Mouse (Mus musculus): ENCODE measurements around the gene Crygs.
"Not testable (repeated sequence)": the region's sequence is repeated elsewhere in the genome, so short reads cannot be mapped to it uniquely, and the experiment has no call there.

The Crygs gene

DNA sequence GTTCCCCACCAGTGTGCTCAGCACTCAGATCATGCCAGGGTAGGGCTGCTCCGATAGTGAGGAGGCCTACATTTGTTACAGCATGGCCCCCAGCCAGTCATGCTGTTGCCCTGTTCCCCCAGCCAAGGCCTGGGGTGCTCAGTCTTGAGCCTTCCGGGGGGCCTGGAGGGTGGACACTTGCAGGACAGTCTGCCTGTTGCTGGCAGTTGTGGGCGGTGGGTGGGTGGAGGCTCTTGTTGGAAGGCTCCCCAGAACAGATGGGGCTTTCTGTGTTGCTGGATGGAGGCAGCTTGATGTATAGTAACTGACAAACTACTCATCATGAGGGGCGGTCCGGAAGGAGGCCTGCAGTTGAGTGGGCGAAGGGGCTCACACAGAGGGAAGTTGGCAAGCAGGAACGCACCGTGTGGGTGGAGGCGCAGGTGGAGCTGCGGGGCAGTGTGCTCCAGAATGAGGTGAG lies 21.4 kb downstream of the Crygs start:
- no peak for DNase-seq (ENCODE audit: low spot score)

DNA sequence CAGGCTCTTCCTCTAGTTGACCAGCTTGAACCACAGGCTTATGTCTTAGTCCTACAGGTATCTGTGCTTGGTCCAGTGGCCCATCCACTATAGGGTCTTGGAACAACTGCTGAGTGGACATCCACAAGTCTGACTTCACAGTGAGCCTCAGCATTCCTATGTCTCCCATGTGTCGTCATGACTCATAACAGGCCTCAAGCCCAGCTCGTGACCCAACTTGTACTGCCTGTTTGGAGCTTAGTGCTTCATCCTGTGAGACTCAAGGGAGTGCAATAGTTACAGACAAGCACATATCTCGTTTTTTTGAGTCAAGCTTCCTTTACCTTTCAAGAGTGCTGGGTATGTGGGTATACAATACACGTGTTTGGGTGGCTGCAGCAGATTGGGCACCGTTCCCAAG lies 28.7 kb downstream of the Crygs start:
- no peak for DNase-seq (ENCODE audit: low spot score)

DNA sequence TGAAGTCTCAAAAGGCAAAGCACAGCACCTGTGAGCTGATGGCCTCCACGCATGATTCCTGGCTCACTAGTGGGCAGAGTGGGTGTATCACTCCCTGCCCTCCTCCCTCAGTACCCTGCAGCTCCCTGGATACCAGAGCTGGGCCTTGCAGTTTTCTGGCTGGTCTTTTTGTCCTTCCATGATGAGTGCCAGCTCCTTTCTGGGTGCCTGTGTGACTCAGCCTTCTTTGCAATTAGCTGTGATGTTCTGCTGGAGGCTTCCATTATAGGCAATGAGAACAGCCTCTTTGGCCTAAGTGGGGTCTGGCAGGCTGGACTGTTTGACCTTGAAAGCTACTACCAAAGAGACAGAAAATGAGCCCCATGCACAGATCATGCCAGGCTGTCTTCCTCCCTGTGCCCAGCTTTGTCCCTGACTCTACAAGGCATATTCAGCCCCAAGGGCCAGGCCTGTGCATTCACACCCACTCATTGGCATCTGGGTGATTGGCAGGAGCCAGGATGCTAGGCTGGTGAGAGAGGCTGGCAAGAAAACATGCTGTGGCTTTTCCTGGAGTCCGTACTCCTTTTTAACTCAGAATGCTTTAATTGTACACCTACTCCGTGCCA lies 32.0 kb downstream of the Crygs start:
- DNase-seq (ENCODE audit: low spot score): no peak

DNA sequence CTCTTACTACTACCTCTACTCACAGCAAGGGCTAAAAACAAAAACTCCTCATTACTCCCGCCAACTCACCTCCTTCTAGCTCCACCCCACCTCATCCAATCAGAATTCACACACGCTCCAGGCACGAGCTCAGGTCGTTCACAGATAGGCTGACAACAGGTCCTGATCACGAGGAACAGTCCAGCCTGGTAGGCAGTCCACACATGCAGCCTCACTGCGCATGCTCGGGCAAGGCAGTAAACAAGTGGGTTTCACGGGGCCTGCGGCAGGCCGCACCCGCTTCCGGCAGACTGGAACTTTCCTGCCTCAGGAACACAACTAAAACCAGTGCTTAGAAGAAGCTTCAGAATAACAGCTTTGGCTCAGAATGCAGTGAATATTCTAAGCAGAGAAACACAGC lies 33.1 kb downstream of the Crygs start:
- not testable (repeated sequence) for DNase-seq (ENCODE audit: low spot score)

DNA sequence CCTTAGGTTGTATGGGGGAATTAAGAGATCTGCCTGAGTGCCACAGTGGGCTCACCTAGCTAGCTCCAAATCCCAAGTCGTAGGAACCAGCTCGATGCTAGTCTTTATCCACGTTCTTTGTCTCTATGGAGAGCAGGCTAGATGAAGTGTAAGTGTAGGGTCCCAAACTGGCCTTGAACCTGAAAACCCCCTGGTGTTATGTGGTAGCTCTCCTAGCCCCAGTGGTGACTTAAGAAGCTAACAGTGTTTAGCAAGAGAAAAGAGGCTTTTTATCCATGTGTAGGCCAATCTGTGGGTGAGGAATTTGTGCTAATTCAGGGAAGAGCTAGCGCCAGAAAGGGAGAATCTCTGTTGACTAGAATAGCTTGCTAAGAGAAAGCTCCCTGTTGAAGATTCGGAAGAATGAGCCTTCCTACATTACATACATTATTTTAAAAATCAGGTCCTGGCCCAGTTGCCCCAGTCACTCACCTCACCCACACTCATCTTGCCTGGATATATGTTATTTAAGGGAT lies 35.8 kb downstream of the Crygs start:
- DNase-seq (ENCODE audit: low spot score): no peak

DNA sequence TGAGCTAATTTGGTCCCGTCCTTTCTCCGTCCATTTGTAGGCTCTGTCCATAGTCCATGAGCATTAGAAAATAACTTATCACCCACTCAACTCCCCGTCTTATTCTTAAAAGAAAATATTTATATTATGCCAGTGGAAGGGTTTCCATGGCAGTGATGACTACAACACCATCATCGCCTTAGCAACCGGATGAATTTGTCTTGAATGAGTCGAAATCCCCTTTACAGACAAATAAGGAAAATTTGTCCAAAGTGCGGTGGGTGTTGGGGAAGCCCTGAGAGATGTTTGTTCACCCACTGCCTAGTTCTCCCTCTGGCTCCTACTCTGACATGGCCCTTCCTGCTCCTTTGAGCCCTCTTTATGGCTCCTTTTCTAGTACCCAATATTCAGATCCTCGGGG lies 42.7 kb downstream of the Crygs start:
- no peak for DNase-seq (ENCODE audit: low spot score)

DNA sequence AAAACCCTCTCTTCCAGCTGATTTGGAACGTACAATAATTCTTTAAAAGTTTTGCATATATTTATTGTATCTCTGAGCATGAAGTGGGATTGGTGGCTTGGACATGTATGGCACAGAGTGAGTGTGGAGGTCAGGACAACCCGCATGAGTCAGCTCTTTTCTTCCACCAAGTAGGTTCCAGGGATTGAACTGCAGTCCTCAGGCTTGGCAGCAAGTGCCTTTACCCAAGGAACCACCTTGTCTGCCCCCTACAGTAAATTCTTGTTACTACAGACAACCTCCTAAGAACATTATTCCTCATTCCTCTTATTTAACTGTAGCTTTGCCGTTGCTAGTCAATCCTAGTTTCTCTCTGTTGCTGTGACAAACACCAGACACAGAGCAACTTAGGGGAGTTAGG lies 44.0 kb downstream of the Crygs start:
- DNase-seq (ENCODE audit: low spot score): no peak

DNA sequence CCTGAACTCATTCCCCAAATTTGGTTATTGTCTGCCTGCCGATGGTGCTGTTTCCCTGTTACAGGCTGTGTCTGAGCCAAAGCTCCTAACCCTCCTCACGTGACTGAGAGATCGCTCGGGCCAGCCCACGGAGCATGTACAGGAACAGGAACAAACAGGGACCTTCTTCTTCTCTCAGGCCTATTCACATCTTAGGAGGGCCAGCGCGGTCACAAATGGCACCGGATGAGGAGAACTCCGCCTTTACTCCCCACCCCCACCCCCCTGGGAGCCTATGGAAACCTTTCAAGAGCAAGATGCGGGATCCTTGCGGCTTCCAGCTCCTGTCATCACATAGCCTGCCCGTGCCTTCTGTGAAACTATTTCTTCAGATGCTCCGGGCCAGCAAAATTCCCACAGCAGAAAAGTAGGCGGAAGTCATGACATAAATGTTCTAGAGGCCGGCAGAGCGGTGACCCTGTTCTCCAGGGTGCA lies 44.6 kb downstream of the Crygs start:
- DNase-seq (ENCODE audit: low spot score): no peak

DNA sequence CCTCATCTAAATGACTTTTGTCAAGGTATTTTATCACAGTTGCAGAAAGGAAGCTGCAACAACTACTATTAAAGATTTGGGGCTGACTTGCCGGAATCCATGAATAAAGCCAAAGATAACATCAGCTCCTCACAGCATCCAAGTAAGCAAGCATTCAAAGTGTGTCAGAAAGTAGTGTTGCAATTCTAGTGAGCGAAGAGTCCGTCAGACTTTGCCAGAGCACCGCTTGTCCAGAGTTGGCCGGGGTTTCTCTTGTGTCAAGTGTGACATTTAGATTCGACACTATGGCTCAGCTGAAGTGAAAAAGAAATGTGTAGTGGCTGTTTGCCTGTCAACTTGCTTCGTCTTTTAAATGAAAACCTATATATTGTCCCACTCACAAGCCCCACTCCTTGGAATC lies 45.8 kb downstream of the Crygs start:
- no peak for DNase-seq (ENCODE audit: low spot score)

All from embryo, embryonic 10 days (tissue).